Mouse (Mus musculus): ENCODE data around the gene Bcam.

DNA sequence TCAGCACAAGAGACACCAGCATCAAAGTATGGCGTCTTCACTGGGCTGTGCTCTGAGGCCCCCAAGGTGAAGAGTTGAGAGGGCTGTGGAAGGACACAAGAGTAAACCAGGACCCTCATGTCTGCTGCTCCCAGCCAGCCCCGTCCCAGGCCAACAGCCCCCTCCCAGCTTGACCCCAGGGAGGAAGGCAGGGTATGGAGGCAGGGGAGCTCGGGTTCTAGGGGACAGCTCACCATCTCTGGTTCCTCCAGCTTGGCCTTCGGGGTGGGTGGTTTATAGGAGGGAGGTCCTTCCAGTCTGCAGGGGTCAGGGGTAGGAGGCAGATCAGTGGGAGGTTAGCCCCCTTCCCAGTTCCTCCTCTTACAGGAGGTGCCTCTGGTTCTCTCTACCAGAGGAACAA lies 51.6 kb downstream of the Bcam start:
- TF ChIP-seq CTCF (IDR thresholded peaks at IDR 0.05; ENCODE audit: insufficient read depth, low read length) = no peak
- no peak for TF ChIP-seq POLR2A (IDR thresholded peaks at IDR 0.05; ENCODE audit: borderline replicate concordance, extremely low read depth, low read depth, low read length)
